Mouse (Mus musculus) adrenal gland, postnatal 4 days (tissue): ENCODE results near the gene Zfp319. TPM values are rescaled to one million over a fixed set of nuclear protein-coding genes. Genes with fewer than 3 reads are reported as not detected.
"Not testable (repeated sequence)": the region's sequence is repeated elsewhere in the genome, so short reads cannot be mapped to it uniquely, and the experiment has no call there.

Experiments
- DNase-seq, 2 experiments: peaks; one replicate each; pipeline ENCODE4 v3.0.0; 2021 to 2022; ENCODE audit warnings: low spot score in 2 of 2, mixed read lengths in 2 of 2
- long read RNA-seq, 2 experiments: library from polyadenylated mRNA; stranded (forward); transcript quantifications; one replicate each; pipeline ENCODE4 v2.0.0; 2021
- total RNA-seq, 2 experiments: library from RNA; stranded (reverse); gene quantifications; 2 replicates each; pipeline ENCODE4 v1.2.3; 2021

Zfp319 gene
- 10 to 100 TPM; 15.9 to 16.7 TPM for total RNA-seq
- long read RNA-seq, experiment 1, full-length matches to known transcripts, result 4 of 15 reads
- long read RNA-seq, experiment 1, partial matches to known transcripts, result 0 of 15 reads
- long read RNA-seq, experiment 1, other reads (novel, unspliced or antisense), result 11 of 15 reads
- long read RNA-seq, experiment 2, full-length matches to known transcripts, result 4 of 18 reads
- long read RNA-seq, experiment 2, partial matches to known transcripts, result 0 of 18 reads
- long read RNA-seq, experiment 2, other reads (novel, unspliced or antisense), result 14 of 18 reads

DNA sequence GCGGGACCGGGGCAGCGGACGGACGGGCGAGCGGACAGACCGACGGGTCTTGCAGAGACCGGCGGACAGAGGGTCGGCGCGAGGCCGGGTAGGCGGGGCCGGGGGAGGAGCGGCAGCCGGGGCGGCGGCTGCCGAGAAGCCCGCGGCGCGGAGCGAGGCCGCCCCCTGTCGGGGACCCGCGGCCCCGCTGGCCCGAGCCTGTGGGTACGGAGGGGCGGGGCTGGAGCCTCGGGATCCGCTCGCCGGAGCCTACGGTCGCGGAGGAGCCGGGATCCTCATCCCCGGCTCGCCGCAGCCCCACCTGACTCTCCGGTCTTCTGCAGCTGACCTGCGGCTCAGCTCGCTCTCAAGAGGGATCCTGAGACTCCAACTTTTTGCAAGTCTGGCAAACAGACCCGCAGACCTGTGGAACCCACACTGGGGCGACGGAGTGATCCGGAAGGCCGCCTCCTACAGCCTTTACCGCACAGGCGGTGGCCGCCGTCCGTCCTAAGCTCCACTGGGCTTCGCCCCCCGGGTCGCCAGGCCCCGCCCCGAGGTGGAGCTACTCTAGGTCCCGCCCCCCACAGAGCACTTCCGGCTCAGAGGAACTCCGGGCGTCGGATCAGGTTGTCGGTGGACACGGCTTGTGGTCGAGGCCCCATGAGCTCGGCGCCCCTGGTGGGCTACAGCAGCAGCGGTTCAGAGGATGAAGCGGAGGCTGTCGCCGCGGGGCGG lies at the start of gene Zfp319, which contains the start of gene Usb1:
TSS of gene Zfp319 (minus strand) at position 231 of the 717 bp plus-strand sequence.
TSS of gene Usb1 (plus strand) at position 565 of the 717 bp plus-strand sequence.
- peak; percentile 93 to 96 for DNase-seq

DNA sequence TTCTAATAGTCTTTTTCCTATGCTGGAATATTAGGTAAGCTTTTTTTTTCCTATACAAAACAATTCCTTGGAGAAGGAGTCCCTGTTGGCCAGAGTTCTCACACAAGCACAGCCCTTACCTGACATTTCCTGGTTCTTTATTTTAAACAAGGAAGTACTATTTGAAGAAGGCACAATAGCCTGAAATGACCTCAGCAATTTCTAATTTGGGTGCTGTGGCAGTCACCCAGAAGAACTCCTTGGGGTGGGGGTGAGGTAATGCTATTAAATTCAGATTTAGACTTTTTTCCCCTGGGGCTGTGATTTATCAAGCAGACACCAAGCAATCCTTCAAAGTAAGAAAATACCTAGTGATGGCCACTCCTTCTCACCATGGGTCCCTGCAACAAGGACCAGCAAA lies 49.2 kb upstream of the Zfp319 start:
- DNase-seq, result no peak

DNA sequence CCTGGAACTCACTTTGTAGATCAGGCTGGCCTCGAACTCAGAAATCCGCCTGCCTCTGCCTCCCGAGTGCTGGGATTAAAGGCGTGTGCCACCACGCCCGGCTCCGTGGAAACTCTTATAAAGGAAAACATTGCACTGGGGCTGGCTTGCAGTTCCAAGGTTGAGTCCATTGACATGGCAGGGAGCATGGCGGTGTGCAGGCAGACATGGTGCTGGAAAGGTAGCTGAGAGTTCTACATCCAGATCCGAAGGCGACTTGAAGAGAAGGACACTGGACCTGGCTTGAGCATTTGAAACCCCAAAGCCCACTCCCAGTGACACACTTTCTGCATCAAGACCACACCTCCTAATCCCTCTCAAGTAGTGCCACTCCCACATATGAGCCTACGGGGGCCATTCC lies 47.2 kb upstream of the Zfp319 start:
- DNase-seq, result not testable (repeated sequence)

DNA sequence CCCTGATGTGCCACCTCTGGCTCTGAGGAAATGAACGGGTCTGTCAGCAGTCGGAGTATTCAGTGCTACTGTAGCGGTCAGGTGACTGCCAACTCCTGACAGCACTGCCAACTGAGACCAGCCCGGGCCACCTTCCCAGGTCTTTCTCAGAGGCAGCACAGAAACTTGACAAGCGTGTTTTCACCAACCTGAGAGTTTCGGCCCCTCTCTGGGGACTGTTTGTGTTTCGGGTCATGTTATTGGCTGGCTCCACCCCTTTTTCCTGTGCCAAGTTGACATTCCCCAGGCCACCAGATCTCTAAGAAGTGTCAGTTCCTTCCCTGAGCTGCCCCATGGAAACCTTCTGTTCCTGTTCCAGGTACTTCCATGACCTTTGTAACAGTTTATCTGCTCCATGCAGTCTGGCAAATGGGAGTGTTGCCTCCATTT lies 46.1 kb upstream of the Zfp319 start:
- no peak for DNase-seq

DNA sequence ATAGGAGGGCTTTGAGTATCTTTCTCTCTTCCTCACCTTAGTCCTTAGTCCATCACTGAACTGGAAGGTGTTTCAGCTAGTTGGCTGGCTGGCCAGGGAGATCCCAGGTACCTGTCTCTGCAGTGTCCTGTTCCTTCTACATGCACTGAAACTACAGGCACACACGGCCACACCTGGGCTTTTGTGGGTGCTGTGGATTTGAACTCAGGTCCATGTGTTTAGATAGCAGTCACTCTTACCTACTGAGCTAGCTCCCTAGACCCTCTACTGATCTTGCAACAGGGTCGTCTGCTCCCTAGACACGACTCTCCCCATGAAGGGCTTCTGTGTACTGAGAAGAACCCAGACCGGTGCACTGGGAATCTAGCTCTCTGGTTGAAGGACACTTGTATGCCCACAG lies 45.4 kb upstream of the Zfp319 start:
- no peak for DNase-seq

DNA sequence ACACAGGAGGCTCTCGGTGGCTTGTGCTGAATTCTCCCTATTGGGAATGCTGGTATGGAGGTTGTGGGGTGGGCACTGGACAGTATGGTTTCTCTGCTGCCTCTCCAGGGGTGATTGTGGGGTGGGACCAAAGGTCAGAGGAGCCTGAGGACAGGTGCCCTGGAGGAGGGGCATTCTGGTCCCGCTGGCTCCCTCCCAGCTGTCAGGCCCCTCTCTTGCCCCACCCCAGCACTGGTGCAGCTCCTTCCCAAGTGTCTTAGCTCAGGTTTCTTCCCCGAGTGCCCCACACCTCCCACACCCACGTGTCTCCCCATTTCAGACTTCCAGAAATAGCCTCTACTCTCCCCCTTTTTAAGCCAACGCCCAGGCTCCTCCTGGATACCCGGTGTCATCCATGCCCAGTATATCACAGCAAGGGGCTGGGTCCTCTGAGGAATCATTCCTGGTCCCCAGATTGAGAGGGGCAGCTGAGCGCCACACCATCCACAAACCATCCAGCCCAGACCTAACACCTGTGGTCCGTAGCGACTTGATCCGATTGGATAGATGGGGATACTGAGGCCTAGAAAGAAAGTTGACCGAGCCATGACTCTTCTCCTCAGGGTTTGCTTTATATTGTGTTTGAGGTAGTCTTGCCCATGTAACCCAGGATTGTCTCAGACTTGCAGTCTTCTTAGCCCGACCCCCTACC lies 44.7 kb upstream of the Zfp319 start:
- DNase-seq, result no peak

DNA sequence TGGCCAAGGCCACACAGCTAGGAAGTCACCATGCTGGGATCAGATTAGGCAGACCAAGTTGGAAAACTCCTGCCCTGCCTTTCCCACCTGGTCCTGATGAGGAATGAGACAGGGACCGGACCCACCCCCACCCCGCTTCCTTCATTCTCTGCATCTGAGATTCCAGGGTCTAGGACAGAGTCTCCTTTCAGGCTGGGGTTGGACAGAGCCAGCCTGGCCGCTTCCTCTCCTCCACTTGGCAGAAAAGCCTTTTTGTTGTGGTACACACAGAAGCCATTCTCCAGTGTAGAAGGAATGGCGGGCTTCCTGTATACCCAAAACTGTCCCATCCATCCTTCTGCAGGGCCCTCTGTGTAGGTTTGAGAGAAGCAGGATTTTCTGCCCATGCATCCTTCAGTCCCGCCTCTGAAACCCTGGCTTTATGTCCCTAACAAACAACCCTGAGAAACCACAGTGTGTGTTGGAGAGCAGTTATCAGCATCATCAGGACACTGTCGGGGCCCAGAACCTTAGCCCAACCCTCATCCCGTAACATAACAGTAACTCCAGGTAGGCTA lies 43.7 kb upstream of the Zfp319 start:
- no peak for DNase-seq

DNA sequence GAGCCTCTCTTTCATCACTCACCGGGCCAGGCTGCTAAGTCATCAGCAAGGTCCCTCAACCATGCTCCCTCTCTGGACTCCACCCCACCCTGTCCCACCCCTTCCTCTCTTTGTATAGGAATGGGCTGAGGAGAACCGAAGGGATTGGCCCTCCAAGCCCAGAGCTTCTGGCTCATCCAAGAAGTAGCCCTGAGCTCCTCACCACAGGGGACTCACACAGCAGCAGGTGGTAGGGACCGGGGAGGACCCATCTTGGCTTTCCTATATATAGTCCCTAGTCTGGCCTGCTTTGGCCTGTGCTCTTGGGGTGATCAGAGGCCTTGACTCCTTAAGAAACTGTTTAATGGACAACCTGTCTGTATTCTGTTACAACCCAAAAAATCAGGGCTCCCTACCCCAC lies 42.7 kb upstream of the Zfp319 start:
- DNase-seq, result no peak

DNA sequence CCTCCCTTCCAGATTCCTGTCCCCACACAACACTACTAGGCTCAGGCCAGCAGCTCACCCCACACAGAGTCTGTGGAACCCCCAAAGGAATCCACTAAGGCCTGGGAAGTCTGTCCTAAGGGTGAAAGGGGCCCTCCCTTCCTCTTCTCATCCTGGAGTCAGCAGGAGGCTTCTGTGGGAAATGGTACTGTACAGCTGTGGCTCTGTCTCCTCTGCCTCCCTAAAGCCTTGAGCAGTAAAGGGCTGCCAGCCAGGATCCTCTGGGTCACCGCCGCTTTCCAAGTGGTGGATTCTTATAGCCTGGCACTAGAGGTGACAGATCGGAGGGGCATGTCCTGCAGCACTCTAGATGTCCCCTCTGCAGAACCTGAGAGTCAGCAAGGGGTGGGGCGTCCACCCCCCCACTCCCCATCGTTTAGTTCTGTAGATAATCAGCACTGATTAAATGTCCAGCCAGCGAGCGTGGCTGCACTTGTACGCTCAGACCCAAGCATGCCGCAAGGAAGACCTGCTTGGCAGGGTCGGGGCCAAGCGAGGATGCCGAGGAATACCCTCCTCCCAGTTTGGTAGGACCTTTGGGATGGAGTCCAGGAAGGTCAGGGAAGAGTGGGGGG lies 41.7 kb upstream of the Zfp319 start:
- DNase-seq, result no peak

DNA sequence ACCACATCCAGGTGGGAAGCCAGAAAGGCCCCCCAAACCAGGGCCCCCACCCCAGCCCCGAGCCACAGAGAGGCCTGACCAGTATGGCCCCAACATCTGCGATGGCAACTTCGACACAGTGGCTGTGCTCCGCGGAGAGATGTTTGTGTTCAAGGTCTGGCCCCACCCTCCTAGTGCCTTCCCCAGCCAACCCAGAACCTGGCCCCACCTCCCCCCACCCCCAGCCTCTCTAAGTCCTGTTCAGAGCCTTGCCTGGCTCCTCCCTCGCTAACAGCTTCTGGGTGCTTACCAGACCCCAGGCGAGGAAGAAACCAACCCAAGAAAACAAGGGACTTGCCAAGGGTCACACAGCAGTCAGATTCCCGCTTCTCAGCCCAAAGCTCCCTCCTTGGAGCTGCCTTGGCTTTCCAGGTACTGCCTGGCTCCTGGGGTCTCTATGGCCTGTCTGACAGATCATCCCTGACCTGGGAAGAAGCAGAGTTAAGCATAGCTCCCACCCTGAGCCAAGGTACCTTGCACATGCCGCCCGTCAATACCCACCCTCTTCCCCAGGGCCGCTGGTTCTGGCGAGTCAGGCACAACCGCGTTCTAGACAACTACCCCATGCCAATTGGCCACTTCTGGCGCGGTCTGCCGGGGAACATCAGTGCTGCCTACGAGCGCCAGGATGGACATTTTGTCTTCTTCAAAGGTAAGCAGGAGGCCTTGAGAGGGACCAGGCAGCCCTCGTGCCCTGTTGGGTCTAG lies 38.0 kb upstream of the Zfp319 start:
- DNase-seq, result no peak

DNA sequence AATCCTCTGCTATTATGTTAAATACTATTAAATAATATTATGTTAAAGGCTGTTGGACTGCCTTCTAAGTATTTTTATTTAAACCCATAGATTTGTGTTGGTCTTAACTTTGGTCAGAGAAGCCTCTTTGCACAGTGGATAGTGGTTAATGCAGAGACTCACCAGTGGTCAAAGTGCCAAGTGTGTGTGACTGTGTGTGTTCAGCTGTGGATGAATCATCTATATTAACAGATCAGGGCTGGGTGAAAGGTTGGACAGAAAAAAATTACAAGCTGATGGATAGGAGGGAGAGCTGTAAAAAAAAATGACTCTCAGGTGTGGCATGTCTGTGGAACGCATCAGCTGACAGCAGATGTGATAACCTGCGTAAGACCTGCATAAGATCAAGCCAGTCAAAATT lies 32.1 kb upstream of the Zfp319 start:
- DNase-seq, result no peak

DNA sequence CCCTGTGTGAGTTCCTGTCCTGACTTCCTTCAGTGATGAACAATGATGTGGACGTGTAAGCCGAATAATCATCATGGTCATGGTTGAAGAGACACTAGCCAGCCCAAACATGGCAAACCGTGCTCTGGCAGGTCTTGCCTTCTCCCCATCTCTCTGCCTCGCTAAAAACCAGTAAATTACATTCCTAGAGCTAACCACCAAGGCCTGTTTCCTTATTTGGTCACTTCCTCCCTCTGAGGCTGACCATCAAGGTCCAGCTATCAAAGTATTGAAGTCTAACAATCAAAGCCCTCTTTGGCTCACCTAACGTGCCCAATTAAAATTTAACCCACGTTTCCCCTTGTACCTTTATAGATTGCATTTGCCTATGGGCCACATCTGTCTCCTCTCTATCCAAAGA lies 30.5 kb upstream of the Zfp319 start:
- DNase-seq, result no peak

DNA sequence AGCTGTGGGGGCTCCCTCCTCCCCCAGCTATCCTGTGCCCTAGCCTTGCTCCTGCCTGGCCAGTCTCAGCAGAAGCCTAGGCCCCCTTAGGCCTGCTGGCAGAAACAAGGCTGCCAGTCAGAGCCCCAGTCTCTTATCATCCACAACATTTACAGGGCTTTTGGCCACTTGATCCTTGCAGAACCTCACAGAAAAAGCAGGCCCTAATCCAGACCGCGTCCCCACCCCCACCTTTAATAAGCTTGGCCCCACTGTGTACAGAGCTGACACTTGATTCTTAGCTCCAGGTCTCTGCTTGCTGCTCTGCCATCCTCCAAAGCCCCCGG lies 29.2 kb upstream of the Zfp319 start:
- no peak for DNase-seq

DNA sequence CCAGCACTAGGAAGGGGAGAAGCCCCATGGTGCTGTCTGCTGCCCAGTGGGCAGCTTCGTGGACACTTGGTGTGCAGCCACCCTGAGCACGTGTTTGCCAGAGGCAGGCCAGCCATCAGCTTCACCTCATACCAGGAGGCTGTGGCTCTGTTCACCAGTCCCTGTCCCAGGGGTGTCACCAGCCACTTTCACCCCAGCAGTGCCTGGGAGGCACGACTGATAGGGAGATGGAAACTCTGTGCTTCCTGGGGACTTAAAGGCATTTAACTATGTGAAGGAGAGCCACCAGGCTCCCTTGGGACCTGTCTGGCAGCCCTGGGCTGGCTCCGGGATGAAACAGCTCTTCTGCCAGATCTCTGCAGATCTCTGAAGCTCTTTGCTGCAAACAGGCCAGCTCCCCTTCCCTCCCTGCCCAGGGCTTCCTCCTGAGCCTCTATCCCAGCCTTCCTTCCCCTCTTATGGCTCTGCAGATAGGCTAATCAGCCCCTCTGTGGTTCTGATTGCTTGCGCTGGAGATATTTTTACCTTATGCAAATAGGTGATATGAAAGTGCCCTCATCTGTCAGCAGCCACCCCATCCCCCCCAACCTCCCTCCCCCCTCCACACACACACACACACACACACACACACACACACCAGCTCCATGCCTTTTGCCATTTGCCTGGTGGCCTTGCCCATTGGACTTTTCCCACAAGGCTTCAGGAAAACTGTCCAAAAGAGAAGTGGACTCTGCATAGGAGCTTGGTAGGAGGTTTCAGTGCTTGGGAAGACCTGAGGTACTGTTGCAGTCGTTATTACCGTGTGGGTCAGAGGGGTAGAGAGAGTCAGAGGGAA lies 28.6 kb upstream of the Zfp319 start:
- no peak for DNase-seq

DNA sequence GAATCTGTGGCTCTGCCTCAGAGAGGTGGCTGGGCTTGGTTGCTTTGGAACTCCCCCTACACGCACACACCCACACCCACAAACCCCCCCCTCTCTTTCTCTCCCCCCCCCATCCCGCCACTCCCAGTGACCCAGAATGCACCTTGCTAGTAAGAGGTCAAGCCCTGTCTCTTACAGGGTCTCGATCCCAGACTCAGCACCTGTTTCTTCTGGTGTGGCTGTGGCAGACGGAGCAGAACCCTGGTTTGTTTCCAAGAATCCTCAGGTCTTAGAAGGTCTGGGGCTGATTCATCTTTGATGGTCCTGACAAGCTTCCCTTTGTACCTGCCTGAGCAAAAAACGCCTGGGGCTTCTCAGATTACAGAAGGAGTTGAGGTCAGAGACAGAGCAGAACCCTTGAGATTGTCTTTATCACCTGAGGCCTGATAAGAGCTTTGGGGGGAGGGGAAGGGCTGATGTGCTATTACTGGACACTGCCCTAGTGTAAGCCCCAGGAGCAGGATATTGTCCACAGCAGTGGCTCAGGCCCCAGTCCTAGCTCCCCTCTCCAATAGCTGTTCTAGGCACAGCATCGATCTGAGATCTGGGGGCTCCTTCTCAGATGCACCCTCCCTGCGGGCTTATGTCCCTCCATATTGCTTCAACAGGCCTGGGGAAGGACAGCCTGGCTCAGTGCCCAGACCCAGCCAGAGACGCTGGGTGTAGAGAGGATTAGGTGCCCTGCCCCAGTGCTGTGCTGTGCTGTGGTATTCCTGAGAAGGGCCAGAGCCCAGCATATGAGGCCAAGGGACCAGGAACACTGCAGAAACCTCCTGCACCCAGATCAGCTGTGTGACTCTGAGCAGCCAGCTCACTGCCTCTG lies 27.0 kb upstream of the Zfp319 start:
- DNase-seq, result no peak

DNA sequence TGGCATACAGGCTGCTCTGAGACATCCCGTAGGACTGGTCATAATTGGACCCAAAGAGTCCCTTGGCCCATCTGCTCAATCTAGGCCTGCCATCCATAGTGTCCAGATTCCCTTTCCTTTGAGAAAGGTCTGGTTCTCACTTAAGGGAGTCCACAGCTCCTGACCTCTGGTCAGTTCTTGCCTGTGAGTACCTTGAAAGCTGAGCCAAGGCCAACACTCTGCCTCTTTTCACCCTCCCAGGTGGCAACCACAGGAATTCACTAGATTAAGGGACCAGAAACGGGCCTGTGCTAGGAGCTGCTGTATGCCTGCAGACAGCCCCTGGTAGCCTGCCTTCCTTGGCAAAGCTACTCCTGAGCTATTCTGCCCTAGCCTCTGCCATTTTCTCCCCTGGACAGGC lies 22.9 kb upstream of the Zfp319 start:
- DNase-seq, result no peak

DNA sequence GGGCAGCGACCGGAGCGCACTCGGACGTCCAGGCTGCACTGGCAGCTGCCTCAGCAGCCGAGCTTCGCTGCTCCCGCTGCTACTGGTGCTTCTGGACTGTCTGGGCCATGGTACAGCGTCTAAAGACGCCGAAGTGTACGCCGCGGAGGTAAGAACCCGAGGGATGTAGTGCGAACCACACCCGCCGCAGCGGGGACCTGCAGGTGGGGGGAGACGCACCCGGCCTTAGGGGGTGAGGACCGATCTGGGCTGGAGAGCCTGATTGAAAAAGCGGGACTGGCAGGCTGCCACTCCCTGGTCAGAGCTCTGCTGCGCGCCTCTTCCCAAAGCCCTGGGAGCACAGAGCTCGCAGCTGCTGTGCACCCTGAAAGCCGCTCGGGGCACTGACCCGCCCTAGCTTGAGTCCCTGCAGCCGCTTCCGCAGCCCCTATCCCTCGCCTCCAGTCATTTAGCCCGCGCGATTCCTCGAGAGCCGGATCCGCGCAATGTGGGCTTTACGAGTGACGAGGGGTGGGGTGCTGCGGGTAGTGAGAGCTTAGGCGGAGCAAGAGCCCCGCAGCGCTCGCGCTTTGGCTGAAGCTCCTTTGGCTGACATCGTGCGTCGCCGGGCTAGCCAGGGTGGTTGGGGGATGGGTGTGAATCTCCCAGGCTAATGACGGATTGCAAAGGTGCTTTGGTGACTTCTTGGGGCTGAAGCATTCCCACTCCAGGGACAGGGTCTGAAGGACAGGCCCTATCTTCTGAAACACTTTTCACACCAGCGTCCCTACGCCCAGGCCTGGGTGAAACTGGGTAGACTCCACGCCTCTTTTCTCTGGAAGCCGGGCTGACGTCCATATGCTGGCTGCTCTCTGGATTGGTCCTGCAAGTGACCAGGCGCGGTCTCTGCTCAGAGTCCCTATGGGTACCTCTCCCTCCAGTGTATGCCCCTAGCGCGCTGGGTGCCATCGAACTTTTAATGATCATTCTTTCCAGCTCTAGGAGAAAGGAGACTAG lies 21.4 kb upstream of the Zfp319 start:
- DNase-seq, result peak in 1 of 2 experiments; percentile 20
